Mouse (Mus musculus) 3134 (cell line): ENCODE measurements around the gene Krt8.

Experiments used
- DNase-seq: peaks from one replicate; pipeline ENCODE4 v3.0.0-alpha.2; 2011; ENCODE audit warnings: low spot score; ENCODE audit not compliant: insufficient read length; ENCODE audit errors: extremely low read depth

Krt8 gene

DNA sequence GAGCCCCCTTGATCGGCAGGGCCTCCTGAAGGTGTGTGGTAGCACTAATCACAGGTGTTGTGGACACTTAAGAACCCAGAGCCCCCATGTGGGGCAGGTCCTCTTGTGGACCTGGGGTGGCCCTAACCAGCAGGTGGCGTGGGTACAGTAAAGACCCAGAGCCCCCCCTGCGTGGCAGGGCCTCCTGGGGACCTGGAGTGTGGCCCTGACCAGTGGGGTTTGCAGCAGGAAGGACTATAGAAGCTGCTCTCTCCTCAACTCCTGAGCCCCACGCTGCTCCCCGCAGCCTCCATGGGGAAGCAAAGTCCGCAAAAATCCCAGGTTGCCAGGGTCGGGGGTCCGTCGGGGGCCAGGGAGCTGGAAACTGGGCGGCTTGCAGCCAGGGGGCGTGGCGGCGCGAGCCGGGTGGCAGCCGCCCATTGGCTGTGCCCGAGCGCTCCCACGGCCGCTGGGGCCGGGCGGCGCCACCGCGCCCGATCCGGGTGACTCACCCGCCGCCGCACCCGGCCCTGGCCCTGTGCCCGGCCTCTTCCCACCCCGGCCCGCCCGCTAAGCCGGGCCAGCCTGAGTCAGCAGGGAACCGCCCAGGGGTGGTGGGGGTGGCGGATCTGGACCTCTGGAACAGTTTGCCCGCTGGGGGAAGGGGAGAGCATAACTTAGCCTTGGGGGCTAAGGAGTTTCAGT is 27.1 kb downstream of the Krt8 start:
- DNase-seq = peak; percentile 91

DNA sequence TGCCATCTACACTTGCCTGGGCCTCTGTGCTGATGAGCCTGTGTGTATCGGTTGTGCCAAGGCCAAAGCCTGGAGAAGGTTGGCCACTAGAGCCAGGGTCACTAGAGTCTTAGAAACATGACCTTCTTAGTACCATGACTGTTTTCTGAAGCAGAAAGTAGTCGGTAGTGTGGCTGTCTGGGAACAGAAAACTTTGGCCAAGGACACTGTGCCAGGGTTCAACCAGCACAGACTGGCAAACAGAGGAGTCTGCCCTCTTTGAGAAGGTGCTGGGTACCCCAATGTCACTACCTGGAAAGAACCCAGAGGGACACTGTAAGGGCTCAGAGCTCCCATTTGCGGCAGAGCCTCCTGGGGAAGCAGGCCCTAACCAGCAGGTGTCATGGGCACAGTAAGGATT is 27.6 kb downstream of the Krt8 start:
- DNase-seq = no peak

DNA sequence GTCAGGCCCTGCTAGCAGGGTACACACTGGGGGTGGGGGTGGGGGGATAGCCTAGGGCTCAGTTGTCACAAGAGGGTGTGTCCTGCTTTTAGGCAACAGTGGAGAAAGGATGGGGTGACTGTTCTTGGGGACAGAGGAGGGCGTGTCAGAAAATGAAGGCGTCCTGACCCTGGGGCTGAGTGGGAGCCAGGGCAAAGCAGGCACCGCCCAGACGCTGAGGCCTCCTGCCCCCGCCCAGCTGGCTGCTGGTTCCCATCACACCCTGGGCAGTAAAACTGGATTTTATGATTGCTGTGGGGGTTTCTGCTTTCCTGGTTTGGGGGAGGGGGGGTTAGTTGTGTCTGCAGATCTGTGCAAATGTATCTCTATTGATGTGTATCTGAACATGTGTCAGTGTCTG is 28.3 kb downstream of the Krt8 start:
- DNase-seq = peak; percentile 77

DNA sequence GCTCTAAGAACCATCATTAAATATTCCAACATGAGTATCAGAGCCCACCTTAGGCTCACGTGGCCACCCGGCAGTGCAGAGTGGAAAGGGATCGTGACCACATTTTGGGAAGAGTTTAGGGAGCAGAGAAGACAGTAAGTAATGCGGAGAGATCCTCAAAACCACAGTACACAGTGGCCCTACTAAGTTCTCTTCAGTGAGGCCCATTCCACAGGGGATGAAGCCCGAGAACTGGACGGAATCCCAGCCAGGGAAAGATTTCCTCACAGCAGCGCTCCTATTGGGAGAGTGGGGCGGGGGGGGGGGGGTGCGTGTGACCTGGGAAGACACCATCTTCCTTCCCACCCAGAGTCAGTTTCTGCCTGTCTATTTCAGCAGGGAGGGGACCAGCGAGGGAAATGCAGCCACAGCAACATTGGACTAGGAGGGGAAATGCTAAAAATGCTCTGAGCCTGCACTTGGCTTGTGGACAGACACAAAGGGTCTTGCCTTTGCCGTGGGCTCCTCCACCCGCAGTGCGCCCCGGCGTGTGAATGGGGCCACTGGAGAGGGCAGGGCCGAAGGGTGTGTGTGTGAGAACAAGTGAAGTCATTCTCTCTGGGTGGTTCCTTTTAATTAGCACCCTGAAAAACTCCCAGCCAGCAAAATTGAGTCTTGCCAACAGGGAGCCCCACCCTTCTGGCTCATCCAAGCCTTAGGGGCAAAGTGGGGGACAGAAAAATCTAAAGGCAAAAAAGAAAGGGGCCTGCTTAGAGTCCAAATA is 30.0 kb downstream of the Krt8 start:
- DNase-seq = no peak

DNA sequence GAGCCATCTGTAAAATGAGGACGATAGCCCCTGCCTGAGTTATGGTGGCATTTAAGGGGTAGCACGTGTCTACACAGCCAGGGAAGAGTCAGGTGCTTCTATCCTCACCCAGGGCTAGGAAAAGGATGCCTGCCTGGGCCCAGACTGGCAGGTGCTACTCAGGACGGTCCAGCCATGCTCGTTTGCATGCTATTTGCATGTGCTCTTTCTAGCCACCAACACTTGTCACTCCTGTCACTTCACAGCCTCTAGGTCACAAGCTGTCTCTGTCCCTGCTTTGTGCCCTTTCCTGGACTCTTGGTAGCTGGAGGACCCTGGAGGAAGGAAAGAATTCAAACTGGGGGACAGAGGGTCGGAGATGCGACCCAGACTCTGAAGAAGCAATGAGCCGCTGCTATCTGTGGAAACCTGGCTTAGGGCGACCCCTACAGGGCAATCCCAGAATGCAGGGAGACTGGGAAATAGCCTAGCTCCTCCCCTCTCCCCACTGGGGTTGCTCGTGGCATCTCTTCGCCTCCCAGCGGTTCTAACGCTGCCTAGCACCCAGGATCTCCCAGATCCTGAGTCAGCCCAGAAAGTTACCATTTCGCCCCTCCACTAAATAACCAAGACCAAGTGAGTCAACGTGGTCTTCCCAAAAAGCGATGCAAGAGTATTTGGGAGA is 30.7 kb downstream of the Krt8 start:
- DNase-seq = peak; percentile 76

DNA sequence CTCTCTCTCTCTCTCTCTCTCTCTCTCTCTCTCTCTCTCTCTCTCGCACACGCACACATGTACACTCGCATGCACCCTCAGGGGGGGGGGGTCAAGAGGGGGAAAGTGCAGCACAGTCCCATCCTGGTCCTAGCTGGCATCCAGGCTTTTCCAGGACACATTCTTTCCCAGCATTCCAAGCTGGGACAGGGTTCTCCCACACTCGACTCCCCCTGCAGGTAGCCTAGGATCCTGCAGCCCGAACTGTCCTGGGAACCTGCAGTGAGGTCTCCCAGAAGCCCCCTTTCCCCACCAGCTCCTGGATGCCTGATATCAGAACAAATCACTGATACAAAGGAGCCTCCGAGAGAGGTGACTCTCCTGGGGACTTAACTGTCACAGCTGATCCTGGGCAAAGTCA is 33.7 kb downstream of the Krt8 start:
- no peak for DNase-seq

DNA sequence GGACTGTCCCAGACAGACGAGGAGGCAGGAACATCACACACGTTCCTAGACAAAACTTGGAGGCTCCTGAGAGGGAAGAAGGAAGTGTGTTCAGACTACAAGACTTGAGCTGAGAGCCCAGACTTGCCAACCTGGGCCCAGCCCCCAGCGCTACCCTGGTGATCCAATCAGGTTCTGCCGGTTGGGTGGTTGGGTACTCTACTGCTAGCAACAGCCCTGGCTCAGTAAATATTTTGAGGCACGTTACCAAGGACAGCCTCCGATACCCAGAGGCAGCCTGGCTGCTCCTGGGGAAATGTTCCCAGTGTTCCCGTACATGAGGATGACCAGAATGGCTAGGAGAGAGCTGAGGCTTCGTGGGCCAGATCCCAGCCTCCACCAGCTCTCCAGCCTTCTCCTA is 37.5 kb downstream of the Krt8 start:
- DNase-seq = no peak

DNA sequence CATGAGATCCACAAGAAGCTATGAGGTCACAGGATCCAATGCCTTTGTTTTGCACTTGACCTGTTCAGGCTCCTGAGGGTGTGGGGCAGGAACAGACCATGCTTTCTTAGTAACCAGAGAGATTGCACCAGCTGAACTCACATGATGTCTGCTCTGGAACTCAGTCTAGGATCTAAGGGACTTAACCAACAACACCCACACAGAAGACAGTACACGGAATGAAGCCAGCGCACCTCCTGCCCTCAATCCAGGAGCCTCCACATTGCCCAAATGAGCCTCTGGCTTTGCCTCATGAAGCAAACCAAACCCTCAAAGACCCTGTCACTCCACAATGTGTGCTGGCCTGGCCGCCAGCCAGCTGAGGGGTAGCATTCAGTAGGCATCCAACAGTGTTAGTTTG is 45.4 kb downstream of the Krt8 start:
- no peak for DNase-seq

DNA sequence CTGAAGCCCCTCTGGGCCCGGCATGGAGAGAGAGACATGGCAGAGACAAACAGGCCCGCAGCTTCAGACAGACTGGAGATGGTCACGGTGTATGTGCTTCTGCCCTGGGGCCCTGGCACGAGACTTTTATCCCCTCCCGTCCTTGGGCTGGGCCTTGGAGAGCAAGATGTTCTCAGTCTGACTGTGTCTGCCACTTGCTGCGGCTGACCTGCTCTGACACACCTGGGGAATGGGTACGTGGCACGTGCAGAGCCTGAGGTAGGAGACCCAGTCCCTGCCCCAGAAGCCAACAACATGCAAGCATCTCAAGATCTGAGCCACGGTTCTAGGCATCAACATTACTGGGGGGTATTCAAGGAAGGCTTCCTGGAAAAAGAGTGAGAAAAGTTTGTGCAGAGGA is 50.1 kb downstream of the Krt8 start, which contains the start of gene Krt78:
Gene Krt78 (minus strand): TSS at position 101 of the 400 bp plus-strand sequence.
- DNase-seq = no peak

DNA sequence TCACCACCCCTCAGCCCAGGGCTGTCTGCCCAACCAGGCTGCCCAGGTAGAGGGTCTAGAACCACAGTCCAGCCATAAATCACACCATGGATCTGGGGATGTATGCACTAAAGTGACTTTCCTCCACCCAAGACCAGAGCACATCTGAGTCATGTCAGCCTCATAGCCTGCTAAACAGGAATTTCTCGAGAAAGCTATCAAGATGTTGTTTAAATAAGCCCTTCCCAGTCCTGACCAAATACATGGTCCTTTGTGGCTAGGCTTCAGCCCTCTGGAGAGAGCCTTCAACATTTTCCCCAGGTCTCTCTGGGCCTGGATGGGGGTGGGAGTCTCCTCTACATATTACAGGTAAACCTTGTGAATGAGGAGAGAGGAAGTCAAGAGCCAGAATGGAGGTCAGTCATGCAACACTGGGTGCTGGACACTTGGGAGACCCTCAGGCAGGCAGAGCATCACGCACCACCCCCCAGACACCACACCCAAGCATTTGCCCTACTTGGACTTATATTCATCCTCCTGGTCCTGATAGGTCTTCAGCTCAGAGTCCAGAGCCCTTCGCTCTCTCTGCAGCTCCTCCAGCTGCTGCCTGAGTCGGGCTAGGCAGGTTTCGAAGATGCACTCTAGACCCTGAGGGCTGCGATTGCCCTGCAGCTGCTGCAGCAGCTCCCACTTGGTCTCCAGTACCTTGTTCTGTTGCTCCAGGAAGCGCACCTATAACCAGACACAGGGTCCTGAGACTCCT is 51.4 kb downstream of the Krt8 start:
- no peak for DNase-seq
